Mouse (Mus musculus): Measurements from ENCODE around the gene Hnrnpd.

Hnrnpd gene

GRCm38 (mm10) chr5:99959960-99960359, 18.8 kb downstream of the Hnrnpd start:
- in situ Hi-C loops (cut with MseI, MboI): no loop called here

DNA sequence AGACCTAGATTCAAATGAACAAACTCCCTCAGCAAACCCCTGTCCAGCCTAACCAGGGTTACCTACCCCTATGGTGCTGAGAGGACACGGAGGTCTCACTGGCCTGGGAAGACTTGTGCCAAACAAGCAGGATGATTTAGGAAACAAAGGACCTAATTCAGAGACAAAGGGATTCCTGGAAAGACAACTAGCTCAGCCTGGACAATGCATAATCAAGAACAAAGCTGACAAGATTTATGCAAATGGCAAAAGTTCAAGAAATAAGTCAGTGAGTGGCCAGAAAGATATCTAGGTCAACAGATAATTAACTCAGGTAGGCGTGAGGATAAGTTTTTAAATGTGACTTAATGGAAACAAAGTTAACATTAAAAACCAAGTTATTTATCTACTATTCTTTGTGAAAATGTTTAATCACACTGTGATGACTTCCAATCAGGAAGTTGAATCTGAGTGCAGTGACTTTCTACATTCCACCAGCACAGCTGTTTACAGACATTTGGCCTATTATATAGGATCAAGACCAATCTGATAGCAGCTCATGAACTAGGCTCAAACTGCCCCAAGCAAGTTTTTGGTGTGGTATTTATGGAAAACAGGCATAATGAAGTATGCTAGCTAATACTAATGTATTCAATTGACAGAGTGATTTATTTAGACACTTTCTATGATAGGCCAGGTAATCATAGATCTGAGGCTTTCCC, 19.4 kb downstream of the Hnrnpd start:
- in situ Hi-C loops (cut with MseI, MboI): no loop called here

DNA sequence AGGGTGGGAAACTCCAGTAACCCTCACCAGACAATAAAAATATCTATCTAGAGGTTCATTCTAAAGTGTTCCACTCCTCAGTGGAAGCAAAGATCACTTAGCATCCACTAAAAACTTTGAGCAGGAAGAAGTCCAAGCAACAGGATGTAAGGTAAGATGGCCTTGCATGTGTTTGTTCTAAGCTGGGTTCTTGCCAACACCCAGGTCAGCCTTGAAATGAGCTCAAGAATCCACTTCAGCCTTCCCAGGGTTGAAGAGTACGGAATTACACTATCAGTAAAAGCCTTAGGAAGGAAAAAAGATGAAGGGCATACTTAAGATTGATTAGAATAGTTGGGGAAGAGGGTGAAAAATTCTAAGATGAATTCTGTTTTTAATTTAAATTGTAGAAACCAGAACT, 20.1 kb downstream of the Hnrnpd start:
- in situ Hi-C loops (cut with MseI, MboI): no loop called here

DNA sequence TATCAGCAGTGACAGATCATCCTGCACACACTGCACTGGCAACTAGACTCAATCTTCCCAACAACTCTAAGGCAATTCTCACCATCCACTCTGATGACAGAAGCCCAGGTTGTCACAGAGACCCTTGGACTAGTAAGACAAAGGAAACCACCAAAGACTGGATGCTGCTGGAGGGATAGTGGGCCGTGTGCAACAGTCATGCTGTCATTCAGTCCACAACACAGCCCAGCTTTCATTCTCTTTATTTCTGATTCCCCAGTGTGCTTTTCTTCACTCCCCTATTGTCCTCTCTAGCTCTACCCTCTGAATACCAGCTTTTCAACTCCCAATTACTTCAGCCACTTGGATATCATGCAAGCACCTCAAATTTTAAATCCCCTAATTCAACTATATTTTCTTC, 24.9 kb downstream of the Hnrnpd start:
- in situ Hi-C loops (cut with MseI, MboI): no loop called here

GRCm38 (mm10) chr5:99952513-99952912, 26.2 kb downstream of the Hnrnpd start:
- in situ Hi-C loops (cut with MseI, MboI): no loop called here

DNA sequence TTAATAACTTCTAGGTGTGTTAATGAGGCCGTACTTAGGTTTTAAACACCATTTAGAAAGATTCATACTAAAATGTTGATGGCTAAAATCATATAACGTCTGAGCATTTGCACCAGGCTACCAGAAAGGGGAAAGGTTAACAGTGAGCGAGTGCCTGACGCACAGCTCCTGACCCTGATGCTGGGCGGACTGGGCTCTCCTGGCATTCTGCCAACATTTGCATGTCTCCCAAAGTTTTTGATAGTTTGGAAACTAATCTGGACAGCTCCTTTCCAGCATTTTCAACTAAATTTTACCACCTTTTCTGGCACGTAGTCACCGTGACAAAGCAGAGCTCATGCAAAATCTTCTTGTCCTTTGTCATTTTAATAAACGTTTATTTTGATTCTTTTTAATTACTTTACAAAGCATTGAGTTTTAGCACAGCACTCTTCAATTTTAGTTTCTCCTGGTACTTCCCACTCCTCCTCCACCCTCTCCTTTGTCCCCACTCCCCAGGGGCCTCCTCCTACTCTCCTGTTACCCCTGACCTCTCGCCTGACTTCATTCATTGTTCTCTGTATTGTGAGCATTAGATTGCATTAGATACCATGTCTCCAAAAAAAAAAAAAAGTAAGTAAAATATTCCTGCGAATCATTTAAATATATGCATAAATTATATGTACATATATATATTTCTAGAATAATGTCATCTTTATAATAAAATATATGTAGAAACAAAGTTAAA, 36.8 kb downstream of the Hnrnpd start:
- in situ Hi-C loops (cut with MseI, MboI): no loop called here

DNA sequence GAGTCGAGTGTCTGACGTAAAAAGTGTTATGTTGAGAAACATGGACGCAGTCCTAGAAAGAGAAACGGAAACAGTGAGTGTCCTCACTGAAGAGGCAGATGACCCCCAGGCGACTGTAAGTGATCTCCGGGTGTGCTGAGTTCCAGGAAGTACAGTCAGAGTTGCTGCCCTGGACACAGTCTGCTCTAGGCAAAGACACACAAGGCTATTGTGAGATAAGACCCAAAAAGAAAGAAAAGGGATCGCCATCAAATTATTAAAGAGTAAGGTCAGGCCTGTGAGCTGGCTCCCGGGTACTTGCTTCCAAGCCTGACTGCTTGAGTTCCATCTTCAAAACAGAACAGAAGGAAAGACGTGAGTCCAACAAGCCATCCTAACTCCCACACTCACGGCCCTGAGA, 37.5 kb downstream of the Hnrnpd start:
- in situ Hi-C loops (cut with MseI, MboI): no loop called here

DNA sequence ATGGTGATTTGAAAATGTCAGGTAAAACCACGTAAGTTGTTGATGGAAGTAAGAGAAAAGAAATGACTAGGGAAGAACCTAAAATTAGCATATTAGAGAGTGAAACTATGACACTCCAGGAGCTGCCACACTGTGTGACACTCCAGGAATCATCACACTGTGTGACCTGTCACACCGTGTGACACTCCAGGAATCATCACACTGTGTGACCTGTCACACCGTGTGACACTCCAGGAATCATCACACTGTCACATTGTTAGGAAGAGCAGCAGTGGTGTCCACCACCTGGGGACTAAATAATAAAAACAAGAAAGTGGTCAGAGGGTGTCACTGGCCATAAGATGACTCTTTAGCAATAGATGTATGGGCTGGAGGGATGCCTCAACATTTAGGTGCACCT, 39.3 kb downstream of the Hnrnpd start:
- in situ Hi-C loops (cut with MseI, MboI): no loop called here

- in situ Hi-C loops (cut with MseI, MboI): no loop called here
These were observed 46.8 kb downstream of the Hnrnpd start for GRCm38 (mm10) chr5:99931910-99932309.

GRCm38 (mm10) chr5:99927951-99928350, 50.8 kb downstream of the Hnrnpd start:
- in situ Hi-C loops (cut with MseI, MboI): loop anchor here in 1 of 2 experiments (10.0 kb wide), 1 partner anchor 87 kb away; no protein-coding TSS in a partner anchor

GRCm38 (mm10) chr5:99922033-99922432, 56.7 kb downstream of the Hnrnpd start:
- in situ Hi-C loops (cut with MseI, MboI): loop anchor here in 1 of 2 experiments (10.0 kb wide), 1 partner anchor 93 kb away; no protein-coding TSS in a partner anchor

GRCm38 (mm10) chr5:99915494-99915893, 63.2 kb downstream of the Hnrnpd start:
- in situ Hi-C loops (cut with MseI, MboI): no loop called here

DNA sequence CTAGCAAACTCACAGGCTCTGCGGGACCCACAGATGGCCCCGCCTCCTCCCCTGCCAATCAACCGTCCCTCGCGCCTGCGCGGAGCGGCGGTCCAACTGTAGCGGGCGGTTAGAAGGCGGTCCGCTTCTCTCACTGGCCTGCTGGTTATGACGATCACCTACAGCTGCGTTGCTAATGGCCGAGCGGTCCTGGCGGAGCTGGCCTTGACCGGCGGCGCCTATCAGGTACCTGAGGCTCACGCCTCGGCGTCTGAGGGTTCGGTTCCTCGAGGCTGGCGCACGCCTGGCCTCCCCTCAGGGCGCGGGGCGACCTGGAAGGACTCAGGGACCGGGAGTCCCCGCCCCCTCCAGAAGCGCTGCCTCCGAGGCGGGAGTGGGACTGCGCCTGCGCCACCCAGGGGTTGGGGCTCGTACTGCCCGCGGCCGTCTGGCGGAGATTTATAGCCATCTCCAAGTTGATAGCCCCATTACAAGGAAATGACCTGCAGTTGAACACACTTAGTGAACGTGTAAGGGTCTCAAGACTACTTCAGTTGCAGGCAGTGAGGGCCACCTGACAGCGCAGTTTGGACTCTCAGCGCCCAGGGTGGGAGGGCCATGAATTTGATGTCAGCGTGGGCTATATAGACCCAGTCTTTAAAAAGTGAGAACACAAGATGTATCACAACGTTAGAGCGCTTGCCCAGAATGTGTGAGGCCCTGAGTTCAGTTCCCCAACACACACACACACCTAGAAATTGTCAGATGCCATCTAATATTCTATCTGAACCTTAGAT, 72.4 kb downstream of the Hnrnpd start, which contains the start of gene Vamp9:
Vamp9 (plus strand) TSS at position 74 of the 776 bp plus-strand sequence.
- in situ Hi-C loops (cut with MseI, MboI): loop anchor here in 1 of 2 experiments (10.0 kb wide), 1 partner anchor 332 kb away; no protein-coding TSS in a partner anchor

Measured in mouse trophoblast stem cell (cell line).